Comparison of ENCODE assay signal across 9 mouse cellular contexts in the genomic region with DNA sequence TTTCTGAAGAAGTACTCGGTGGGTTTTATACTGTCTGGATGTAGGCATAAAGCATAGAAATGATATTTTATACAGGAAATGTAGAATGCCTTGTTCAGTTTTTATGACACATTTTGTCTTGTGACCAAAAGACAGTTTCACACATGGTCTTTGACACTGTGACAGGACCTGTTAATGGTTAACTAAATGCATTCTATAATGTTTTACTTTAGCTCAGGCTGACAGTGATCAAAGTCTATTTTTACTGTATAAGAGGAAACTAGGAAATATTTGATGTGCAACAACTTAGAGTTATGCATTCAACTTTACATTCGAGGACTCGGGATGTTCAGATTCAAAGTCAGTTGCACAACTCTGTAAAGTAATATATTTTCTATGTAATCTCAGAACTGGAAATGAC.
"Had no signal": no experiment of that assay in that cellular context is flagged by ENCODE, and none has a peak within 500 bp of the region (broad histone marks: within the 10 kb centered on the region; RNA-seq: fewer than 3 reads in every experiment).

No protein-coding gene starts in this region.

- ATAC-seq: midbrain, embryonic 16.5 days had no signal

- H3K4me3 ChIP-seq: left cerebral cortex, adult 2 months; limb, embryonic 15.5 days; midbrain, embryonic 12.5 days had no signal

- H3K9me3 ChIP-seq: limb, embryonic 15.5 days; midbrain, embryonic 12.5 days had no signal

- H3K27me3 ChIP-seq: midbrain, embryonic 12.5 days had no signal

- H3K9ac ChIP-seq: hindbrain, embryonic 14.5 days; limb, embryonic 15.5 days; midbrain, embryonic 12.5 days had no signal

- H3K36me3 ChIP-seq: limb, embryonic 15.5 days; midbrain, embryonic 12.5 days had no signal

- H3K4me2 ChIP-seq: hindbrain, embryonic 14.5 days; limb, embryonic 15.5 days; midbrain, embryonic 12.5 days had no signal

- DNase-seq: lung, adult 18-20 months; right cerebral cortex, postnatal 14 days; thymus, adult 2 months; thymus, postnatal 25 days had no signal

- H3K27ac ChIP-seq: hindbrain, embryonic 14.5 days; left cerebral cortex, adult 2 months; limb, embryonic 15.5 days; midbrain, embryonic 12.5 days had no signal
